Mouse (Mus musculus) limb, embryonic 14.5 days (tissue): ENCODE results near the gene Nmt1. TPM values are rescaled to one million over a fixed set of nuclear protein-coding genes. Genes with fewer than 3 reads are reported as not detected.

Experiments used
- ATAC-seq: fragments of 200-750 bp; cut with Nextera tagmentation; 2 replicates; pipeline ENCODE4 v1.8.0; 2017; ENCODE audit warnings: low read depth, moderate number of reproducible peaks, moderate TSS enrichment; ENCODE audit not compliant: low FRiP score
- DNase-seq: peaks from one replicate; pipeline ENCODE4 v3.0.0-alpha.2; 2015; ENCODE audit warnings: low spot score
- H3K27ac ChIP-seq: fragments of 300-500 bp; sonication (generic); replicated peaks from 2 replicates; pipeline ENCODE4 v1.5.1; 2014; ENCODE audit warnings: low read depth, mild to moderate bottlenecking, low read length, moderate library complexity, mixed read lengths
- H3K27me3 ChIP-seq: fragments of 300-500 bp; sonication (generic); 2 replicates; pipeline ENCODE4 v1.6.1; 2014; ENCODE audit warnings: low read length, mixed read lengths; ENCODE audit not compliant: control insufficient read depth, insufficient read depth
- H3K36me3 ChIP-seq: fragments of 300-500 bp; sonication (generic); 2 replicates; pipeline ENCODE4 v1.6.1; 2014; ENCODE audit warnings: mild to moderate bottlenecking, low read length, moderate library complexity, mixed read lengths; ENCODE audit not compliant: control insufficient read depth, insufficient read depth
- H3K4me1 ChIP-seq: fragments of 300-500 bp; sonication (generic); 2 replicates; pipeline ENCODE4 v1.6.1; 2014; ENCODE audit warnings: antibody characterized with exemption, low read length, mixed read lengths; ENCODE audit not compliant: control insufficient read depth, insufficient read depth
- H3K4me2 ChIP-seq: fragments of 300-500 bp; sonication (generic); replicated peaks from 2 replicates; pipeline ENCODE4 v1.6.1; 2014; ENCODE audit warnings: low read depth, mild to moderate bottlenecking, low read length, moderate library complexity; ENCODE audit not compliant: severe bottlenecking
- H3K4me3 ChIP-seq: fragments of 300-500 bp; sonication (generic); replicated peaks from 2 replicates; pipeline ENCODE4 v1.5.1; 2014; ENCODE audit warnings: low read length
- H3K9ac ChIP-seq: fragments of 300-500 bp; sonication (generic); 2 replicates; pipeline ENCODE4 v1.6.1; 2014; ENCODE audit warnings: mild to moderate bottlenecking, low read depth, low read length, moderate library complexity; ENCODE audit not compliant: severe bottlenecking
- H3K9me3 ChIP-seq: fragments of 300-500 bp; sonication (generic); 2 replicates; pipeline ENCODE4 v1.6.1; 2016; ENCODE audit warnings: low read length; ENCODE audit not compliant: control insufficient read depth
- POLR2A ChIP-seq: fragments of 200-500 bp; IDR thresholded peaks from 2 replicates; pipeline ENCODE4 v1.8.0; 2012; ENCODE audit warnings: inconsistent platforms, mild to moderate bottlenecking, moderate library complexity, borderline replicate concordance; ENCODE audit not compliant: insufficient read depth, insufficient read length; ENCODE audit errors: extremely low read depth
- WGBS: fragments of 180-500 bp; shearing (Covaris S2); extraction: QIAGEN DNeasy Blood & Tissue Kit; methylation state at CpG from one replicate; pipeline ENCODE4 v1.1.7; 2014; 5-methylcytosine and 5-hydroxymethylcytosine counted together
- polyA plus RNA-seq, 2 experiments: library from polyadenylated mRNA; depleted of rRNA in 1 of 2; stranded (reverse) in 1 of 2; unstranded in 1 of 2; fragments of >200 nt; fragmentation: Nextera tagmentation in 1 of 2; extraction: Ambion mirVana in 1 of 2; gene quantifications; 2 replicates each; pipeline versions ENCODE4 v1.2.1 to v1.2.3; 2012 to 2014

Nmt1 gene
- polyA plus RNA-seq, 2 experiments, result 45.9 to 50.2 TPM

GRCm38 (mm10) chr11:103102725-103103349 lies 74.8 kb downstream of the Nmt1 start:
- 2% methylated on average over 35 of the region's 35 CpGs for WGBS

GRCm38 (mm10) chr11:103103621-103104020 lies 75.6 kb downstream of the Nmt1 start:
- 52% methylated on average over 8 of the region's 8 CpGs for WGBS
- H3K4me2 ChIP-seq, result peak overlapping the region; percentile 95

More at GRCm38 (mm10) chr11:103102725-103103349, 74.8 kb downstream of the Nmt1 start:
- peak; percentile 92 for DNase-seq
- Histone ChIP-seq H3K4me2 (peak overlapping the region; percentile 95), H3K27me3 (peaks cover 9% of the 10 kb centered on the region; the same call in 1 of the 2 replicates), H3K4me3 (peak overlapping the region; percentile 58), H3K9ac (peak overlapping the region; percentile 22; the same call in 1 of the 2 replicates), H3K36me3 (no peaks in the 10 kb centered on the region), H3K9me3 (no peaks in the 10 kb centered on the region), H3K4me1 (peaks cover 10% of the 10 kb centered on the region), H3K27ac (no peak overlapping the region)
- no peak for TF ChIP-seq POLR2A
- ATAC-seq, result peak; percentile 88

GRCm38 (mm10) chr11:103104469-103104868 lies 76.5 kb downstream of the Nmt1 start:
- Histone ChIP-seq H3K4me2 (no peak overlapping the region), H3K9me3 (no peaks in the 10 kb centered on the region), H3K9ac (no peak overlapping the region), H3K36me3 (no peaks in the 10 kb centered on the region), H3K27me3 (peaks cover 9% of the 10 kb centered on the region; the same call in 1 of the 2 replicates), H3K4me1 (peaks cover 10% of the 10 kb centered on the region), H3K27ac (no peak overlapping the region), H3K4me3 (no peak overlapping the region)
- ATAC-seq, result no peak
- no peak for TF ChIP-seq POLR2A
- DNase-seq, result no peak
- 77% methylated on average over 7 of the region's 7 CpGs for WGBS

More at GRCm38 (mm10) chr11:103103621-103104020, 75.6 kb downstream of the Nmt1 start:
- no peak for DNase-seq
- H3K9me3 ChIP-seq, result no peaks in the 10 kb centered on the region
- no peak overlapping the region for H3K27ac ChIP-seq
- H3K27me3 ChIP-seq, result peaks cover 9% of the 10 kb centered on the region; the same call in 1 of the 2 replicates
- no peak for ATAC-seq
- no peak for TF ChIP-seq POLR2A
- H3K4me3 ChIP-seq, result peak overlapping the region; percentile 58
- no peak overlapping the region for H3K9ac ChIP-seq
- H3K4me1 ChIP-seq, result peaks cover 10% of the 10 kb centered on the region
- no peaks in the 10 kb centered on the region for H3K36me3 ChIP-seq

- peaks cover 8% of the 10 kb centered on the region; the same call in 1 of the 2 replicates for H3K27me3 ChIP-seq
- 52% methylated on average over 14 of the region's 14 CpGs for WGBS
Observed at GRCm38 (mm10) chr11:103105180-103105725, 77.3 kb downstream of the Nmt1 start.

GRCm38 (mm10) chr11:103105810-103106209 lies 77.8 kb downstream of the Nmt1 start:
- Histone ChIP-seq H3K4me2 (no peak overlapping the region), H3K4me1 (peaks cover 10% of the 10 kb centered on the region), H3K27me3 (peaks cover 5% of the 10 kb centered on the region; the same call in 1 of the 2 replicates), H3K27ac (no peak overlapping the region), H3K36me3 (no peaks in the 10 kb centered on the region), H3K4me3 (no peak overlapping the region), H3K9ac (no peak overlapping the region), H3K9me3 (no peaks in the 10 kb centered on the region)
- WGBS, result 85% methylated on average over 6 of the region's 6 CpGs
- TF ChIP-seq POLR2A, result no peak
- no peak for DNase-seq
- no peak for ATAC-seq

More at GRCm38 (mm10) chr11:103105180-103105725, 77.3 kb downstream of the Nmt1 start:
- peaks cover 10% of the 10 kb centered on the region for H3K4me1 ChIP-seq
- H3K27ac ChIP-seq, result no peak overlapping the region
- no peak overlapping the region for H3K4me3 ChIP-seq
- H3K36me3 ChIP-seq, result no peaks in the 10 kb centered on the region
- H3K9me3 ChIP-seq, result no peaks in the 10 kb centered on the region
- no peak for DNase-seq
- H3K4me2 ChIP-seq, result no peak overlapping the region
- no peak for ATAC-seq
- H3K9ac ChIP-seq, result no peak overlapping the region
- no peak for TF ChIP-seq POLR2A
